Mouse (Mus musculus): ENCODE measurements around the gene Pdcd11. TPM values are rescaled to one million over a fixed set of nuclear protein-coding genes. Genes with fewer than 3 reads are reported as not detected.

Gene Pdcd11
- polyA plus RNA-seq, 1 experiment from 2014 or later: 4.6 TPM

GRCm38 (mm10) chr19:47121054-47121453 is 30.5 kb downstream of the Pdcd11 start:
- no peak overlapping the region for H3K4me2 ChIP-seq (replicated peaks; ENCODE audit: low read depth, low read length)
- no peaks in the 10 kb centered on the region for H3K4me1 ChIP-seq (ENCODE audit: insufficient read depth, low read depth, low read length)
- H3K27ac ChIP-seq (ENCODE audit: low read length): no peak overlapping the region
- H3K9ac ChIP-seq (replicated peaks; ENCODE audit: low read depth): no peak overlapping the region
- ATAC-seq: 0 out of 2 replicates have a peak, but pooled peaks have one; percentile 33
- H3K36me3 ChIP-seq (ENCODE audit: insufficient read depth, low read length): peaks cover 24% of the 10 kb centered on the region
- no peaks in the 10 kb centered on the region for H3K9me3 ChIP-seq (ENCODE audit: low read length)
- WGBS: 32% methylated on average over 4 of the region's 4 CpGs
- H3K4me3 ChIP-seq (ENCODE audit: low read depth, low read length): no peak overlapping the region
- no peaks in the 10 kb centered on the region for H3K27me3 ChIP-seq (replicated peaks; ENCODE audit: insufficient read depth, low read length)
- peak; percentile 68 for DNase-seq (ENCODE audit: low spot score)
- TF ChIP-seq EP300 (IDR thresholded peaks at IDR 0.05) (no peak), CTCF (IDR thresholded peaks at IDR 0.05) (peak; percentile 89)

- no peaks in the 10 kb centered on the region for H3K9me3 ChIP-seq (ENCODE audit: low read length)
- peak; percentile 77 for TF ChIP-seq CTCF (IDR thresholded peaks at IDR 0.05)
- no peak for TF ChIP-seq EP300 (IDR thresholded peaks at IDR 0.05)
- no peak overlapping the region for H3K4me3 ChIP-seq (ENCODE audit: low read depth, low read length)
- no peak for ATAC-seq
- 22% methylated on average over 2 of the region's 2 CpGs for WGBS
- H3K36me3 ChIP-seq (ENCODE audit: insufficient read depth, low read length): peaks cover 19% of the 10 kb centered on the region; the same call in 1 of the 2 replicates
- no peak overlapping the region for H3K27ac ChIP-seq (ENCODE audit: low read length)
- no peak overlapping the region for H3K9ac ChIP-seq (replicated peaks; ENCODE audit: low read depth)
- H3K27me3 ChIP-seq (replicated peaks; ENCODE audit: insufficient read depth, low read length): no peaks in the 10 kb centered on the region
- peak; percentile 47 for DNase-seq (ENCODE audit: low spot score)
- no peak overlapping the region for H3K4me2 ChIP-seq (replicated peaks; ENCODE audit: low read depth, low read length)
- H3K4me1 ChIP-seq (ENCODE audit: insufficient read depth, low read depth, low read length): no peaks in the 10 kb centered on the region
These were observed 32.2 kb downstream of the Pdcd11 start for GRCm38 (mm10) chr19:47122802-47123201.

GRCm38 (mm10) chr19:47128164-47128563 is 37.6 kb downstream of the Pdcd11 start:
- no peak for TF ChIP-seq EP300 (IDR thresholded peaks at IDR 0.05)
- no peak for TF ChIP-seq CTCF (IDR thresholded peaks at IDR 0.05)
- Histone ChIP-seq H3K27ac (ENCODE audit: low read length) (no peak overlapping the region), H3K27me3 (replicated peaks; ENCODE audit: insufficient read depth, low read length) (no peaks in the 10 kb centered on the region), H3K4me3 (ENCODE audit: low read depth, low read length) (no peak overlapping the region), H3K9ac (replicated peaks; ENCODE audit: low read depth) (no peak overlapping the region), H3K4me2 (replicated peaks; ENCODE audit: low read depth, low read length) (no peak overlapping the region), H3K36me3 (ENCODE audit: insufficient read depth, low read length) (peaks cover 21% of the 10 kb centered on the region), H3K9me3 (ENCODE audit: low read length) (no peaks in the 10 kb centered on the region), H3K4me1 (ENCODE audit: insufficient read depth, low read depth, low read length) (no peaks in the 10 kb centered on the region)
- ATAC-seq: no peak
- WGBS: 86% methylated on average over 10 of the region's 10 CpGs
- DNase-seq (ENCODE audit: low spot score): no peak

- DNase-seq (ENCODE audit: low spot score): no peak
- Histone ChIP-seq H3K27ac (ENCODE audit: low read length) (no peak overlapping the region), H3K4me1 (ENCODE audit: insufficient read depth, low read depth, low read length) (no peaks in the 10 kb centered on the region), H3K4me2 (replicated peaks; ENCODE audit: low read depth, low read length) (no peak overlapping the region), H3K9ac (replicated peaks; ENCODE audit: low read depth) (no peak overlapping the region), H3K36me3 (ENCODE audit: insufficient read depth, low read length) (peaks cover 21% of the 10 kb centered on the region), H3K27me3 (replicated peaks; ENCODE audit: insufficient read depth, low read length) (no peaks in the 10 kb centered on the region), H3K9me3 (ENCODE audit: low read length) (no peaks in the 10 kb centered on the region), H3K4me3 (ENCODE audit: low read depth, low read length) (no peak overlapping the region)
- ATAC-seq: no peak
- 84% methylated on average over 11 of the region's 11 CpGs for WGBS
- no peak for TF ChIP-seq CTCF (IDR thresholded peaks at IDR 0.05)
- TF ChIP-seq EP300 (IDR thresholded peaks at IDR 0.05): no peak
These were observed 38.3 kb downstream of the Pdcd11 start for GRCm38 (mm10) chr19:47128835-47129234.

GRCm38 (mm10) chr19:47130551-47131125 is 40.1 kb downstream of the Pdcd11 start:
- TF ChIP-seq EP300 (IDR thresholded peaks at IDR 0.05) (no peak), CTCF (IDR thresholded peaks at IDR 0.05) (no peak)

GRCm38 (mm10) chr19:47133161-47133560 is 42.6 kb downstream of the Pdcd11 start:
- DNase-seq (ENCODE audit: low spot score): no peak
- Histone ChIP-seq H3K9me3 (ENCODE audit: low read length) (no peaks in the 10 kb centered on the region), H3K27ac (ENCODE audit: low read length) (no peak overlapping the region), H3K36me3 (ENCODE audit: insufficient read depth, low read length) (peaks cover 8% of the 10 kb centered on the region), H3K27me3 (replicated peaks; ENCODE audit: insufficient read depth, low read length) (no peaks in the 10 kb centered on the region), H3K4me3 (ENCODE audit: low read depth, low read length) (no peak overlapping the region), H3K4me1 (ENCODE audit: insufficient read depth, low read depth, low read length) (peaks cover 12% of the 10 kb centered on the region; the same call in 1 of the 2 replicates), H3K9ac (replicated peaks; ENCODE audit: low read depth) (no peak overlapping the region), H3K4me2 (replicated peaks; ENCODE audit: low read depth, low read length) (no peak overlapping the region)
- ATAC-seq: no peak
- 85% methylated on average over 7 of the region's 7 CpGs for WGBS
- TF ChIP-seq CTCF (IDR thresholded peaks at IDR 0.05) (no peak), EP300 (IDR thresholded peaks at IDR 0.05) (no peak)

More at GRCm38 (mm10) chr19:47130551-47131125, 40.1 kb downstream of the Pdcd11 start:
- peaks cover 21% of the 10 kb centered on the region for H3K36me3 ChIP-seq (ENCODE audit: insufficient read depth, low read length)
- H3K4me3 ChIP-seq (ENCODE audit: low read depth, low read length): no peak overlapping the region
- no peaks in the 10 kb centered on the region for H3K27me3 ChIP-seq (replicated peaks; ENCODE audit: insufficient read depth, low read length)
- DNase-seq (ENCODE audit: low spot score): no peak
- no peak overlapping the region for H3K9ac ChIP-seq (replicated peaks; ENCODE audit: low read depth)
- no peak for ATAC-seq
- no peak overlapping the region for H3K4me2 ChIP-seq (replicated peaks; ENCODE audit: low read depth, low read length)
- no peaks in the 10 kb centered on the region for H3K4me1 ChIP-seq (ENCODE audit: insufficient read depth, low read depth, low read length)
- 93% methylated on average over 15 of the region's 15 CpGs for WGBS
- no peaks in the 10 kb centered on the region for H3K9me3 ChIP-seq (ENCODE audit: low read length)
- H3K27ac ChIP-seq (ENCODE audit: low read length): no peak overlapping the region

Measured in lung, postnatal 0 days (tissue).